Mouse (Mus musculus) neural tube, embryonic 12.5 days (tissue): ENCODE results near the gene Fmnl2. TPM values are rescaled to one million over a fixed set of nuclear protein-coding genes. Genes with fewer than 3 reads are reported as not detected.

Source experiments
- ATAC-seq: fragments of 200-750 bp; cut with Nextera tagmentation; 2 replicates; pipeline ENCODE4 v1.8.0; 2017; ENCODE audit warnings: low read depth, mild to moderate bottlenecking, moderate TSS enrichment, moderate library complexity; ENCODE audit not compliant: low FRiP score
- H3K27ac ChIP-seq: fragments of 300-500 bp; sonication (generic); 2 replicates; pipeline ENCODE4 v1.5.1; 2016
- H3K27me3 ChIP-seq: fragments of 300-500 bp; sonication (generic); replicated peaks from 2 replicates; pipeline ENCODE4 v1.6.1; 2016; ENCODE audit warnings: mild to moderate bottlenecking
- H3K36me3 ChIP-seq: fragments of 300-500 bp; sonication (generic); 2 replicates; pipeline ENCODE4 v1.6.1; 2016; ENCODE audit warnings: mild to moderate bottlenecking
- H3K4me1 ChIP-seq: fragments of 300-500 bp; sonication (generic); 2 replicates; pipeline ENCODE4 v1.6.1; 2016
- H3K4me2 ChIP-seq: fragments of 300-500 bp; sonication (generic); replicated peaks from 2 replicates; pipeline ENCODE4 v1.6.1; 2016; ENCODE audit warnings: mild to moderate bottlenecking
- H3K4me3 ChIP-seq: fragments of 300-500 bp; sonication (generic); 2 replicates; pipeline ENCODE4 v1.5.1; 2016
- H3K9ac ChIP-seq: fragments of 300-500 bp; sonication (generic); 2 replicates; pipeline ENCODE4 v1.6.1; 2016; ENCODE audit warnings: mild to moderate bottlenecking
- H3K9me3 ChIP-seq: fragments of 300-500 bp; sonication (generic); 2 replicates; pipeline ENCODE4 v1.6.1; 2016; ENCODE audit warnings: mild to moderate bottlenecking
- WGBS: fragments of 180-500 bp; shearing (Covaris S2); methylation state at CpG from one replicate; pipeline ENCODE4 v1.1.7; 2016; 5-methylcytosine and 5-hydroxymethylcytosine counted together
- polyA plus RNA-seq: library from polyadenylated mRNA; unstranded; fragments of >200 nt; fragmentation: Nextera tagmentation; extraction: Ambion mirVana; gene quantifications from 2 replicates; pipeline ENCODE4 v1.2.1, GENCODE M21; 2016

The Fmnl2 gene
- polyA plus RNA-seq, 1 experiment from 2014 or later, result 10.7 TPM

- H3K4me2 ChIP-seq, result no peak overlapping the region
- H3K4me1 ChIP-seq, result peaks cover 16% of the 10 kb centered on the region
- no peaks in the 10 kb centered on the region for H3K36me3 ChIP-seq
- ATAC-seq, result no peak
- no peaks in the 10 kb centered on the region for H3K27me3 ChIP-seq
- H3K27ac ChIP-seq, result no peak overlapping the region
- 51% methylated on average over 4 of the region's 4 CpGs for WGBS
- no peaks in the 10 kb centered on the region for H3K9me3 ChIP-seq
- H3K4me3 ChIP-seq, result no peak overlapping the region
- no peak overlapping the region for H3K9ac ChIP-seq
Observed at GRCm38 (mm10) chr2:52985167-52985566, 127.5 kb downstream of the Fmnl2 start.

GRCm38 (mm10) chr2:52986354-52986753, 128.7 kb downstream of the Fmnl2 start:
- Histone ChIP-seq H3K4me3 (no peak overlapping the region), H3K36me3 (no peaks in the 10 kb centered on the region), H3K27me3 (no peaks in the 10 kb centered on the region), H3K4me1 (peaks cover 9% of the 10 kb centered on the region; the same call in 1 of the 2 replicates), H3K9ac (no peak overlapping the region), H3K9me3 (no peaks in the 10 kb centered on the region), H3K27ac (no peak overlapping the region), H3K4me2 (no peak overlapping the region)
- no peak for ATAC-seq
- 86% methylated on average over 3 of the region's 3 CpGs for WGBS

GRCm38 (mm10) chr2:52987035-52987434, 129.4 kb downstream of the Fmnl2 start:
- Histone ChIP-seq H3K4me1 (peaks cover 11% of the 10 kb centered on the region; the same call in 1 of the 2 replicates), H3K27me3 (no peaks in the 10 kb centered on the region), H3K27ac (no peak overlapping the region), H3K36me3 (no peaks in the 10 kb centered on the region), H3K4me2 (no peak overlapping the region), H3K4me3 (no peak overlapping the region), H3K9ac (no peak overlapping the region), H3K9me3 (no peaks in the 10 kb centered on the region)
- no peak for ATAC-seq
- 94% methylated on average over 6 of the region's 6 CpGs for WGBS

- no peak overlapping the region for H3K4me2 ChIP-seq
- H3K9ac ChIP-seq, result no peak overlapping the region
- peaks cover 11% of the 10 kb centered on the region; the same call in 1 of the 2 replicates for H3K4me1 ChIP-seq
- no peak for ATAC-seq
- no peak overlapping the region for H3K27ac ChIP-seq
- H3K9me3 ChIP-seq, result no peaks in the 10 kb centered on the region
- H3K36me3 ChIP-seq, result no peaks in the 10 kb centered on the region
- H3K4me3 ChIP-seq, result no peak overlapping the region
- no peaks in the 10 kb centered on the region for H3K27me3 ChIP-seq
- 80% methylated on average over 11 of the region's 11 CpGs for WGBS
Observed at GRCm38 (mm10) chr2:52987637-52988295, 130.1 kb downstream of the Fmnl2 start.

- Histone ChIP-seq H3K9ac (no peak overlapping the region), H3K4me3 (no peak overlapping the region), H3K27ac (no peak overlapping the region), H3K36me3 (no peaks in the 10 kb centered on the region), H3K4me1 (peaks cover 11% of the 10 kb centered on the region; the same call in 1 of the 2 replicates), H3K27me3 (no peaks in the 10 kb centered on the region), H3K4me2 (no peak overlapping the region), H3K9me3 (no peaks in the 10 kb centered on the region)
- 82% methylated on average over 4 of the region's 4 CpGs for WGBS
- ATAC-seq, result no peak
Observed at GRCm38 (mm10) chr2:52989316-52989715, 131.7 kb downstream of the Fmnl2 start.

GRCm38 (mm10) chr2:52990874-52991687, 133.4 kb downstream of the Fmnl2 start:
- H3K4me1 ChIP-seq, result 0 out of 2 replicates have a peak, but pooled peaks cover 4% of the 10 kb centered on the region
- H3K36me3 ChIP-seq, result no peaks in the 10 kb centered on the region
- 72% methylated on average over 9 of the region's 9 CpGs for WGBS
- no peak for ATAC-seq
- H3K9me3 ChIP-seq, result no peaks in the 10 kb centered on the region
- no peak overlapping the region for H3K4me2 ChIP-seq
- no peak overlapping the region for H3K9ac ChIP-seq
- H3K4me3 ChIP-seq, result no peak overlapping the region
- H3K27me3 ChIP-seq, result no peaks in the 10 kb centered on the region
- H3K27ac ChIP-seq, result no peak overlapping the region

GRCm38 (mm10) chr2:52991688-52992194, 134.1 kb downstream of the Fmnl2 start:
- no peak overlapping the region for H3K27ac ChIP-seq
- 76% methylated on average over 5 of the region's 5 CpGs for WGBS
- H3K4me3 ChIP-seq, result no peak overlapping the region
- no peak for ATAC-seq
- no peaks in the 10 kb centered on the region for H3K36me3 ChIP-seq
- no peak overlapping the region for H3K4me2 ChIP-seq
- no peaks in the 10 kb centered on the region for H3K27me3 ChIP-seq
- no peaks in the 10 kb centered on the region for H3K9me3 ChIP-seq
- no peak overlapping the region for H3K9ac ChIP-seq
- H3K4me1 ChIP-seq, result 0 out of 2 replicates have a peak, but pooled peaks cover 4% of the 10 kb centered on the region

- no peak overlapping the region for H3K9ac ChIP-seq
- no peaks in the 10 kb centered on the region for H3K9me3 ChIP-seq
- 78% methylated on average over 7 of the region's 7 CpGs for WGBS
- no peaks in the 10 kb centered on the region for H3K36me3 ChIP-seq
- H3K4me1 ChIP-seq, result 0 out of 2 replicates have a peak, but pooled peaks cover 4% of the 10 kb centered on the region
- H3K4me3 ChIP-seq, result no peak overlapping the region
- H3K4me2 ChIP-seq, result no peak overlapping the region
- no peak for ATAC-seq
- H3K27ac ChIP-seq, result no peak overlapping the region
- no peaks in the 10 kb centered on the region for H3K27me3 ChIP-seq
Observed at GRCm38 (mm10) chr2:52993241-52993640, 135.6 kb downstream of the Fmnl2 start.

GRCm38 (mm10) chr2:52994526-52994925, 136.9 kb downstream of the Fmnl2 start:
- Histone ChIP-seq H3K4me3 (no peak overlapping the region), H3K9me3 (no peaks in the 10 kb centered on the region), H3K4me1 (0 out of 2 replicates have a peak, but pooled peaks cover 4% of the 10 kb centered on the region), H3K36me3 (no peaks in the 10 kb centered on the region), H3K4me2 (no peak overlapping the region), H3K27ac (no peak overlapping the region), H3K27me3 (no peaks in the 10 kb centered on the region), H3K9ac (no peak overlapping the region)
- no peak for ATAC-seq
- 92% methylated on average over 9 of the region's 9 CpGs for WGBS

- H3K4me2 ChIP-seq, result no peak overlapping the region
- H3K27ac ChIP-seq, result no peak overlapping the region
- no peaks in the 10 kb centered on the region for H3K36me3 ChIP-seq
- WGBS, result 86% methylated on average over 15 of the region's 15 CpGs
- no peaks in the 10 kb centered on the region for H3K9me3 ChIP-seq
- H3K4me3 ChIP-seq, result no peak overlapping the region
- no peaks in the 10 kb centered on the region for H3K27me3 ChIP-seq
- H3K4me1 ChIP-seq, result no peaks in the 10 kb centered on the region
- no peak overlapping the region for H3K9ac ChIP-seq
- no peak for ATAC-seq
Observed at GRCm38 (mm10) chr2:52997955-52998750, 140.5 kb downstream of the Fmnl2 start.

- Histone ChIP-seq H3K4me2 (no peak overlapping the region), H3K36me3 (no peaks in the 10 kb centered on the region), H3K4me3 (no peak overlapping the region), H3K4me1 (no peaks in the 10 kb centered on the region), H3K9ac (no peak overlapping the region), H3K27ac (no peak overlapping the region), H3K9me3 (no peaks in the 10 kb centered on the region), H3K27me3 (no peaks in the 10 kb centered on the region)
- WGBS, result 53% methylated on average over 3 of the region's 3 CpGs
- no peak for ATAC-seq
Observed at GRCm38 (mm10) chr2:52999524-52999969, 141.9 kb downstream of the Fmnl2 start.

GRCm38 (mm10) chr2:53000446-53000845, 142.8 kb downstream of the Fmnl2 start:
- ATAC-seq, result no peak
- no peak overlapping the region for H3K4me3 ChIP-seq
- WGBS, result 93% methylated on average over 3 of the region's 3 CpGs
- H3K9ac ChIP-seq, result no peak overlapping the region
- H3K9me3 ChIP-seq, result no peaks in the 10 kb centered on the region
- H3K27ac ChIP-seq, result no peak overlapping the region
- H3K4me2 ChIP-seq, result no peak overlapping the region
- no peaks in the 10 kb centered on the region for H3K36me3 ChIP-seq
- no peaks in the 10 kb centered on the region for H3K27me3 ChIP-seq
- H3K4me1 ChIP-seq, result no peaks in the 10 kb centered on the region
